Mouse (Mus musculus) stomach, postnatal 0 days (tissue): Measurements from ENCODE around the gene Trmt10b. TPM values are rescaled to one million over a fixed set of nuclear protein-coding genes. Genes with fewer than 3 reads are reported as not detected.

ENCODE experiments used
- ATAC-seq: fragments of 200-750 bp; cut with Nextera tagmentation; 2 replicates; pipeline ENCODE4 v1.8.0; 2017; ENCODE audit not compliant: low FRiP score, low TSS enrichment
- DNase-seq: peaks from one replicate; pipeline ENCODE4 v3.0.0-alpha.2; 2016; ENCODE audit warnings: low spot score
- H3K27ac ChIP-seq: fragments of 300-500 bp; sonication (generic); replicated peaks from 2 replicates; pipeline ENCODE4 v1.5.1; 2014; ENCODE audit warnings: mild to moderate bottlenecking, control low read depth
- H3K27me3 ChIP-seq: fragments of 300-500 bp; sonication (generic); 2 replicates; pipeline ENCODE4 v1.6.1; 2014; ENCODE audit warnings: low read length; ENCODE audit not compliant: control insufficient read depth, insufficient read depth
- H3K36me3 ChIP-seq: fragments of 300-500 bp; sonication (generic); 2 replicates; pipeline ENCODE4 v1.6.1; 2014; ENCODE audit warnings: low read length, mixed read lengths; ENCODE audit not compliant: control insufficient read depth, insufficient read depth
- H3K4me1 ChIP-seq: fragments of 300-500 bp; sonication (generic); replicated peaks from 2 replicates; pipeline ENCODE4 v1.6.1; 2014; ENCODE audit warnings: antibody characterized with exemption; ENCODE audit not compliant: control insufficient read depth, insufficient read depth
- H3K4me2 ChIP-seq: fragments of 300-500 bp; sonication (generic); replicated peaks from 2 replicates; pipeline ENCODE4 v1.6.1; 2014; ENCODE audit warnings: low read depth, mild to moderate bottlenecking, control low read depth, moderate library complexity
- H3K4me3 ChIP-seq: fragments of 300-500 bp; sonication (generic); 2 replicates; pipeline ENCODE4 v1.5.1; 2014; ENCODE audit warnings: low read depth, low read length, control low read depth
- H3K9ac ChIP-seq: fragments of 300-500 bp; sonication (generic); 2 replicates; pipeline ENCODE4 v1.6.1; 2014; ENCODE audit warnings: mild to moderate bottlenecking, low read length, control low read depth, mixed read lengths
- H3K9me3 ChIP-seq: fragments of 300-500 bp; sonication (generic); 2 replicates; pipeline ENCODE4 v1.6.1; 2016; ENCODE audit warnings: low read length; ENCODE audit not compliant: control insufficient read depth
- CTCF ChIP-seq: IDR thresholded peaks from 2 replicates; pipeline ENCODE4 v1.5.1; 2016; ENCODE audit warnings: antibody characterized with exemption, low read depth, mild to moderate bottlenecking, moderate library complexity
- EP300 ChIP-seq: optimal IDR thresholded peaks from 2 replicates; pipeline ENCODE3; 2016; ENCODE audit warnings: antibody characterized with exemption
- WGBS: fragments of 180-500 bp; shearing (Covaris S2); extraction: QIAGEN DNeasy Blood & Tissue Kit; methylation state at CpG from one replicate; pipeline ENCODE4 v1.1.7; 2014; 5-methylcytosine and 5-hydroxymethylcytosine counted together
- polyA plus RNA-seq: library from polyadenylated mRNA; unstranded; fragments of >200 nt; fragmentation: Nextera tagmentation; extraction: Ambion mirVana; gene quantifications from 2 replicates; pipeline ENCODE4 v1.2.1, GENCODE M21; 2015

Trmt10b gene
- polyA plus RNA-seq, 1 experiment from 2014 or later, result 10.9 TPM

DNA sequence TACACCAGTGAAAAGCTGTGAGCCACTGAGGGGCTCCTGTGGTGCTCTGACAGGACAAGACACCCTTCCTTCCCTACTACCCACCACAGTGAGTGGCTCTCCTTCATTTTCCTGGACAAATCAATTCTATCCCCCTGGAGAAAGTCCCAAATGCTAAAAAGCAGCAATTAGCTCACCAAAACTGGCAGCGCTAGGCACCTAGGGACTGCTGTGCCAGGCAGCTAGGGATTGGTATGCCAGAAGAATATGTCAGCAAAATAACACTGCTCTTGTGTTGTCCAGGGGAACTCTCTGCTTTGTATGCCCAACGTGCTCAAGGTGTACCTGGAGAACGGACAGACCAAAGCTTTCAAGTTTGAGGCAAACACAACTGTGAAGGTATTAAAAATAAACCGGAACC, 35.4 kb upstream of the Trmt10b start:
- H3K4me1 ChIP-seq, result no peaks in the 10 kb centered on the region
- no peak overlapping the region for H3K9ac ChIP-seq
- DNase-seq, result no peak
- no peak for ATAC-seq
- no peaks in the 10 kb centered on the region for H3K36me3 ChIP-seq
- WGBS, result 83% methylated on average over 4 of the region's 4 CpGs
- TF ChIP-seq CTCF (no peak), EP300 (no peak)
- H3K9me3 ChIP-seq, result no peaks in the 10 kb centered on the region
- H3K4me3 ChIP-seq, result no peak overlapping the region
- H3K4me2 ChIP-seq, result no peak overlapping the region
- no peaks in the 10 kb centered on the region for H3K27me3 ChIP-seq
- no peak overlapping the region for H3K27ac ChIP-seq

DNA sequence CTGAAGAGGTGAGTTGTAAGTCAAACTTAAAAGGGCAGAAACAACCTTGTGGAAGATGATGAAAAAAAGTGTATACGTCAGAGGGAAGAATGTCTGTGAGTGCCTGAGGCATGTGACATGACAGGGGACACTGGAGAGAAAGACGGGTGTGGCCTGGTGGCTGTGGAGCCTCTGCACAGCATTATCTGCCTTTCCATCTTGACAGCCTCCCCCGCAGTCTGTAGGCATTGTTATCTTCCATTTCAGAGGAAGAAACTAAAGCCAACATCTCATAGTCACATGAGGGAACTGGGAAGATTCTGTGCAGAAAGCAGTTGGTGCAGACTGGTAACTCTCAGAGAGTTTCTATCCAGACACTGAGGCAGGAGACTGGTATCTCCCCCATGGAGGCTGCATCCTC, 29.0 kb upstream of the Trmt10b start:
- no peak for ATAC-seq
- Histone ChIP-seq H3K9ac (no peak overlapping the region), H3K4me2 (no peak overlapping the region), H3K4me3 (no peak overlapping the region), H3K27ac (no peak overlapping the region), H3K27me3 (no peaks in the 10 kb centered on the region), H3K36me3 (no peaks in the 10 kb centered on the region), H3K9me3 (no peaks in the 10 kb centered on the region), H3K4me1 (no peaks in the 10 kb centered on the region)
- 49% methylated on average over 3 of the region's 3 CpGs for WGBS
- TF ChIP-seq EP300 (no peak), CTCF (no peak)
- no peak for DNase-seq

DNA sequence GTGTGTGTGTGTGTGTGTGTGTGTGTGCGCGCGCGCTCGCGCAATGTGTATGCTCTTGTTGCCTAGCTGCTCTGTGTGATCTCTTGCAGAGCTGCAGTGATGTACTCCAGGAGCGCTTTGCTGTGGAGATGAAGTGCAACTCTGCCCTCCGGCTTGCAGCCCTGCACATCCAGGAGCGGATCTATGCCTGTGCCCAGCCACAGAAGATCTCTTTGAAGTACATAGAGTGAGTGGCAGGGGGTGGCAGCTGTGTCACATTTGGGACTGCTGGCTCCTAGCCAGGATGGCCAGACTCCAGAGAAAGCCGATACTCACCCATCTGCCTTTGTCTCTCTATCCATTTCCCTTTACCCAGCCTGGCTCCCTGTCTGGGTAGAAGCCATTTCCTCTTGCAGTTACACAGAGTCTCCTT, 25.9 kb upstream of the Trmt10b start:
- peak; percentile 65; the same call in 1 of the 2 replicates for ATAC-seq
- Histone ChIP-seq H3K9me3 (no peaks in the 10 kb centered on the region), H3K27me3 (no peaks in the 10 kb centered on the region), H3K4me2 (no peak overlapping the region), H3K36me3 (no peaks in the 10 kb centered on the region), H3K27ac (no peak overlapping the region), H3K4me3 (no peak overlapping the region), H3K9ac (no peak overlapping the region), H3K4me1 (no peaks in the 10 kb centered on the region)
- TF ChIP-seq CTCF (no peak), EP300 (no peak)
- DNase-seq, result peak; percentile 29
- 76% methylated on average over 10 of the region's 10 CpGs for WGBS

DNA sequence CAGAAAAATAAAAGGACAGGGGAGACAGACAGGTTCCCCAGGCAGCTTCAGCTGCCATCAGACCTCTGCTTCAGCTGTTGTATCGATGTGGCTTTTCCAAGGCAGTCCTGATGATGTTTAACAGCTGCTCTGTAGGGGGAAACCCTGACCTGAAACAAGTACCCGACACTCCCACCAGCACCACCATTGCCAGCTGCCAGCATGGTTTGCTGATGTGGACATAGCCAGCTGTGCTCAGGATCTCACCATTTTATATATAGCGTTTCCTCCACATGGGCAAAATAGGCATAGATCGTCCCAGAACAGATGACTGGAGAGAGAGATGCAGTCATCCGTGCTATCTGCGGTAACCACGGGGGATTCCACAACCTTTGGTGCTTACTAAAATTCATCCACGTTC, 21.2 kb upstream of the Trmt10b start:
- H3K4me3 ChIP-seq, result no peak overlapping the region
- WGBS, result 79% methylated on average over 8 of the region's 8 CpGs
- ATAC-seq, result no peak

DNA sequence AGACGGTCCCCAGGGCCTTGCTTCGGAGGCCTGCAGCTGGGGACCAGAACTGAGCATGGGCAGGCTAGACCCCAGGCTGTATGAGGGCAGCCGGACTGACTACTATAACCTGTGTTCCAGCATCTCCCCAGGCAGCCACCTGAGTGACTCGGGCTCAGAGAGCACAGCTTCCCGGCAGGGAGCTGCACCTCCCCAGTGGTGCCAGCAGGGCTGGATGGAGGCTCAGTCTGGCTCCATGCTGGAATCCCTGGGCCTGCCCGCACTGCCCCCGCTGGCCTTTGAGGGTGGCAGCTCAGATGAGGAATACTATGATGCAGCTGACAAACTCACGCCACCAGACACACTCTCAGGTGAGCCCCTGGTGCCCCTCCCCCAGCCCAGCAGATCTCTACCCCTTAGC, 17.6 kb upstream of the Trmt10b start:
- Histone ChIP-seq H3K36me3 (no peaks in the 10 kb centered on the region), H3K27ac (no peak overlapping the region), H3K27me3 (no peaks in the 10 kb centered on the region), H3K9me3 (no peaks in the 10 kb centered on the region), H3K4me3 (no peak overlapping the region), H3K9ac (no peak overlapping the region), H3K4me2 (no peak overlapping the region), H3K4me1 (no peaks in the 10 kb centered on the region)
- WGBS, result 52% methylated on average over 8 of the region's 8 CpGs
- ATAC-seq (peak; percentile 66), DNase-seq (peak; percentile 45)
- TF ChIP-seq CTCF (peak; percentile 52), EP300 (no peak)

More for the DNA sequence above, 21.2 kb upstream of the Trmt10b start:
- no peaks in the 10 kb centered on the region for H3K4me1 ChIP-seq
- H3K27me3 ChIP-seq, result no peaks in the 10 kb centered on the region
- no peak overlapping the region for H3K4me2 ChIP-seq
- no peaks in the 10 kb centered on the region for H3K36me3 ChIP-seq
- DNase-seq, result no peak
- no peak for TF ChIP-seq CTCF
- H3K9ac ChIP-seq, result no peak overlapping the region
- no peaks in the 10 kb centered on the region for H3K9me3 ChIP-seq
- no peak overlapping the region for H3K27ac ChIP-seq

DNA sequence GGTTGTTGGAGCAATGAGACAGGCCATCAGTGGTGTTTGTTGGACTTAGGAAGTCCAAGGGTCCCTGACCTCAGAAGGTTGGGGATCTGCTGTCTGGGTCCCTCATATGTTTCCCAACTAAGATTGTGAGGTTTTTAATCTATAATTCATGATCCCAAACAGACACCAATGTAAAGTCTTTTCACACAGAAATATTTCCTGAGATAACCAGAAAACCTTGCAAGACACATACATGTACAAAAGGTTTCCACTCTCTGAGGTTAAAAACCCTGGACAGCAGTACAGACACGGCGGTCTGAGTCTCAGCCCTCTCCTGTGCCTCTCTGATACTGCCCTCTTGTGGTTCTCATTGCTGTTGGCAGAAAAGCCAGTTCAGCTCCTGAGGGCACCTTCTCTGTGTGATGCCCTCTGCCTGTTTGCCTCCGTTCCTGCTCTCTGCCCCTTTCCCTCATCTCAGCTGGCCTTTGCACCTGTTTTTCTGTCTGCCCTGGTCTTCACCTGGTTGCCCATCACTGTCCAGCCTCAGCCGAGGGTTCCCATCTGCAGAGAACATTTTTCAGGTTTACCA, 16.9 kb upstream of the Trmt10b start:
- Histone ChIP-seq H3K4me1 (no peaks in the 10 kb centered on the region), H3K4me2 (no peak overlapping the region), H3K27me3 (no peaks in the 10 kb centered on the region), H3K36me3 (no peaks in the 10 kb centered on the region), H3K27ac (no peak overlapping the region), H3K9me3 (no peaks in the 10 kb centered on the region), H3K4me3 (no peak overlapping the region), H3K9ac (no peak overlapping the region)
- peak; percentile 78 for ATAC-seq
- peak; percentile 70 for DNase-seq
- TF ChIP-seq CTCF, result peak; percentile 97
- no peak for TF ChIP-seq EP300
- WGBS, result 15% methylated on average over 4 of the region's 4 CpGs
